Mouse (Mus musculus): ENCODE measurements around the gene Olfr211.
"Not testable (repeated sequence)": the region's sequence is repeated elsewhere in the genome, so short reads cannot be mapped to it uniquely, and the experiment has no call there.

- TF ChIP-seq EP300, CTCF (IDR thresholded peaks at IDR 0.05; ENCODE audit: low read depth): not testable (repeated sequence)
Measured at GRCm38 (mm10) chr6:116506302-116507003, 17.6 kb downstream of the Olfr211 start, which contains the start of gene Olfr212.

Data from liver, postnatal 0 days (tissue).